8 mouse cellular contexts compared by ENCODE assay signal in genomic region chrX:161162314-161163068, GRCm38 (mm10). TPM values are rescaled to one million over a fixed set of nuclear protein-coding genes. Genes with fewer than 3 reads are reported as not detected.
DNase-seq lines count a peak whose midpoint lies in the region; ATAC-seq lines count a peak whose summit lies in the region.

No protein-coding gene starts in this region.

- DNase-seq in adrenal gland, adult 18-20 months (ENCODE audit: low spot score in 2 of 2): peak; percentile 16 to 22
- peak; percentile 38 for DNase-seq in embryo, embryonic 10 days (ENCODE audit: low spot score)
- peak; percentile 47 for DNase-seq in gastrocnemius, postnatal 10 days
- peak; percentile 5 for DNase-seq in induced T-regulatory cell, adult 2 months (ENCODE audit: low read depth)
- peak; percentile 10 to 53 for DNase-seq in left cerebral cortex, adult 9 months (ENCODE audit: low spot score in 2 of 2)
- DNase-seq in right cerebral cortex, postnatal 25 days: peak; percentile 56
- DNase-seq in urinary bladder, postnatal 4 days (ENCODE audit: low spot score in 2 of 2): peak; percentile 32 to 65

- ATAC-seq in megakaryocyte, adult 5-6 weeks (ENCODE audit: poor library complexity, severe bottlenecking): peak; percentile 99

RNA-seq across cellular contexts. Expression of gene Scml2, which starts 45.5 kb away (rescaled TPM):
- 1 to 10 TPM in 1 of 2 experiments, under 1 TPM in 1; 0.38 to 1.2 TPM for total RNA-seq in adrenal gland, adult 18-20 months (2021)
- 1 to 10 TPM; 1.8 to 2.5 TPM for total RNA-seq in gastrocnemius, postnatal 10 days (2021)
- 1.7 and 2.3 TPM in 2 replicates for total RNA-seq in megakaryocyte, adult 5-6 weeks (2015)
- total RNA-seq in megakaryocyte, adult 5-6 weeks (2017): 1.0 and 2.0 TPM in 2 replicates

Comparison
In these comparisons a context has a peak if more than half of its experiments do, and no peak if none do; other contexts are left out.
1. Peak in every context shown above with its lines: DNase-seq and ATAC-seq.
2. DNase-seq: peak in every context shown above with its lines; median percentile 56 in right cerebral cortex, postnatal 25 days; 48 in urinary bladder, postnatal 4 days; 47 in gastrocnemius, postnatal 10 days; 38 in embryo, embryonic 10 days; 32 in left cerebral cortex, adult 9 months; 19 in adrenal gland, adult 18-20 months; 5 in induced T-regulatory cell, adult 2 months.